Mouse (Mus musculus) heart, postnatal 0 days (tissue): ENCODE measurements at regions not wholly inside any gene's neighbourhood (a gene's known extent, or its start where the extent isn't known, plus 50 kb on each side); places are given as distances from the start of the nearest gene placed in this dataset.

Experiments used
- CTCF ChIP-seq: IDR thresholded peaks from 2 replicates; pipeline ENCODE4 v1.5.1; 2016; ENCODE audit warnings: antibody characterized with exemption, control low read depth, low read depth
- EP300 ChIP-seq: IDR thresholded peaks from 2 replicates; pipeline ENCODE4 v1.6.1; 2016; ENCODE audit warnings: antibody characterized with exemption, low read depth

- no peak for TF ChIP-seq CTCF
- no peak for TF ChIP-seq EP300
Observed at GRCm38 (mm10) chr6:141161626-141162233, 87.3 kb upstream of the Pde3a start.
